Mouse (Mus musculus): ENCODE measurements around the gene Tbc1d4.

The Tbc1d4 gene

GRCm38 (mm10) chr14:101608519-101609368 lies at the start of gene Tbc1d4:
TSS of gene Tbc1d4 (minus strand) at chr14:101609191.
- peak; percentile 84 for DNase-seq (ENCODE audit: low spot score)

GRCm38 (mm10) chr14:101656307-101656706 lies 47.3 kb upstream of the Tbc1d4 start:
- no peak for DNase-seq (ENCODE audit: low spot score)

GRCm38 (mm10) chr14:101654526-101654909 lies 45.5 kb upstream of the Tbc1d4 start:
- DNase-seq (ENCODE audit: low spot score) = no peak

- peak; percentile 94 for DNase-seq (ENCODE audit: low spot score)
Measured at GRCm38 (mm10) chr14:101653581-101654525, 44.9 kb upstream of the Tbc1d4 start, which contains the start of gene Uchl3. TSS of gene Uchl3 (plus strand) at chr14:101653967.

- no peak for DNase-seq (ENCODE audit: low spot score)
Measured at GRCm38 (mm10) chr14:101652571-101652970, 43.6 kb upstream of the Tbc1d4 start.

- no peak for DNase-seq (ENCODE audit: low spot score)
Measured at GRCm38 (mm10) chr14:101650551-101650950, 41.6 kb upstream of the Tbc1d4 start.

- DNase-seq (ENCODE audit: low spot score) = no peak
Measured at GRCm38 (mm10) chr14:101644948-101645347, 36.0 kb upstream of the Tbc1d4 start.

- DNase-seq (ENCODE audit: low spot score) = peak; percentile 89
Measured at GRCm38 (mm10) chr14:101640153-101640843, 31.3 kb upstream of the Tbc1d4 start, which contains the start of gene Commd6. TSS of gene Commd6 (minus strand) at chr14:101640686.

GRCm38 (mm10) chr14:101637381-101637780 lies 28.4 kb upstream of the Tbc1d4 start:
- DNase-seq (ENCODE audit: low spot score) = no peak

GRCm38 (mm10) chr14:101635765-101636164 lies 26.8 kb upstream of the Tbc1d4 start:
- no peak for DNase-seq (ENCODE audit: low spot score)

- no peak for DNase-seq (ENCODE audit: low spot score)
Measured at GRCm38 (mm10) chr14:101630548-101630947, 21.6 kb upstream of the Tbc1d4 start.

GRCm38 (mm10) chr14:101617680-101618079 lies 8.7 kb upstream of the Tbc1d4 start:
- DNase-seq (ENCODE audit: low spot score) = no peak

- DNase-seq (ENCODE audit: low spot score) = no peak
Measured at GRCm38 (mm10) chr14:101616178-101616577, 7.2 kb upstream of the Tbc1d4 start.

GRCm38 (mm10) chr14:101613206-101613605 lies 4.2 kb upstream of the Tbc1d4 start:
- DNase-seq (ENCODE audit: low spot score) = peak; percentile 45

GRCm38 (mm10) chr14:101610701-101611100 lies 1.7 kb upstream of the Tbc1d4 start:
- no peak for DNase-seq (ENCODE audit: low spot score)

- peak; percentile 16 for DNase-seq (ENCODE audit: low spot score)
Measured at GRCm38 (mm10) chr14:101607631-101608518, 1.1 kb downstream of the Tbc1d4 start.

- no peak for DNase-seq (ENCODE audit: low spot score)
Measured at GRCm38 (mm10) chr14:101605843-101606242, 3.1 kb downstream of the Tbc1d4 start.

- DNase-seq (ENCODE audit: low spot score) = no peak
Measured at GRCm38 (mm10) chr14:101602851-101603250, 6.1 kb downstream of the Tbc1d4 start.

GRCm38 (mm10) chr14:101597096-101597715 lies 11.8 kb downstream of the Tbc1d4 start:
- DNase-seq (ENCODE audit: low spot score) = no peak

- DNase-seq (ENCODE audit: low spot score) = no peak
Measured at GRCm38 (mm10) chr14:101596691-101597090, 12.3 kb downstream of the Tbc1d4 start.
